Mouse (Mus musculus) left cerebral cortex, adult 18-20 months (tissue): ENCODE measurements around the gene Trpv3. TPM values are rescaled to one million over a fixed set of nuclear protein-coding genes. Genes with fewer than 3 reads are reported as not detected.
"Not testable (repeated sequence)": the region's sequence is repeated elsewhere in the genome, so short reads cannot be mapped to it uniquely, and the experiment has no call there.

Experiments used
- DNase-seq, 2 experiments: peaks; one replicate each; pipeline ENCODE4 v3.0.0; 2021 to 2022; ENCODE audit warnings: low spot score in 2 of 2, mixed read lengths in 1 of 2
- total RNA-seq, 2 experiments: library from RNA; stranded (reverse); gene quantifications; 2 replicates each; pipeline ENCODE4 v1.2.3; 2021

Gene Trpv3
- total RNA-seq, 2 experiments from 2014 or later: 0.30 to 0.44 TPM

- DNase-seq: no peak
Observed at GRCm38 (mm10) chr11:73283926-73284325, 16.7 kb downstream of the Trpv3 start.

GRCm38 (mm10) chr11:73284351-73284750, 17.2 kb downstream of the Trpv3 start:
- DNase-seq: no peak

- DNase-seq: no peak
Observed at GRCm38 (mm10) chr11:73289621-73290020, 22.4 kb downstream of the Trpv3 start.

- DNase-seq: no peak
Observed at GRCm38 (mm10) chr11:73303123-73303522, 35.9 kb downstream of the Trpv3 start.

GRCm38 (mm10) chr11:73315961-73316360, 48.8 kb downstream of the Trpv3 start:
- no peak for DNase-seq

- DNase-seq: not testable (repeated sequence)
Observed at GRCm38 (mm10) chr11:73318581-73318980, 51.4 kb downstream of the Trpv3 start.

- DNase-seq: not testable (repeated sequence)
Observed at GRCm38 (mm10) chr11:73321064-73321463, 53.9 kb downstream of the Trpv3 start.

GRCm38 (mm10) chr11:73323906-73324830, 57.0 kb downstream of the Trpv3 start:
- DNase-seq: no peak

GRCm38 (mm10) chr11:73326485-73326886, 59.3 kb downstream of the Trpv3 start:
- DNase-seq: no peak

- peak in 1 of 2 experiments; percentile 11 for DNase-seq
Observed at GRCm38 (mm10) chr11:73327361-73327760, 60.2 kb downstream of the Trpv3 start.

GRCm38 (mm10) chr11:73329442-73329841, 62.3 kb downstream of the Trpv3 start, which contains the start of the genes Aspa, Gm49340 and Spata22:
Gene Aspa (minus strand): TSS chr11:73329596.
Gene Gm49340 (plus strand): TSS chr11:73329741.
Gene Spata22 (plus strand): TSS chr11:73329741.
- DNase-seq: no peak

GRCm38 (mm10) chr11:73333357-73333756, 66.2 kb downstream of the Trpv3 start:
- no peak for DNase-seq

- DNase-seq: no peak
Observed at GRCm38 (mm10) chr11:73336919-73337318, 69.7 kb downstream of the Trpv3 start.

Other genes starting within 250 kb of the Trpv3 start
- 100 to 1,000 TPM; 108 to 123 TPM for gene Camkk1, start 248.4 kb upstream of the Trpv3 start, total RNA-seq
- gene Ncbp3, start 219.6 kb upstream of the Trpv3 start, total RNA-seq: 1 to 10 TPM; 9.1 to 9.8 TPM
- gene Itgae, start 176.8 kb upstream of the Trpv3 start, total RNA-seq: under 1 TPM in 1 of 2 experiments, not detected in 1; 0.12 TPM
- under 1 TPM; 0.12 TPM for gene Haspin, start 129.1 kb upstream of the Trpv3 start, total RNA-seq
- gene P2rx5, start 107.0 kb upstream of the Trpv3 start, total RNA-seq: under 1 TPM; 0.35 to 0.54 TPM
- gene Emc6, start 90.4 kb upstream of the Trpv3 start, total RNA-seq: 10 to 100 TPM; 48.0 to 53.3 TPM
- gene Tax1bp3, start 90.3 kb upstream of the Trpv3 start, total RNA-seq: 10 to 100 TPM in 1 of 2 experiments, 1 to 10 TPM in 1; 9.2 to 10.6 TPM
- gene Ctns, start 68.3 kb upstream of the Trpv3 start, total RNA-seq: 10 to 100 TPM; 18.6 to 20.8 TPM
- 1 to 10 TPM; 2.8 to 2.9 TPM for gene Shpk, start 67.9 kb upstream of the Trpv3 start, total RNA-seq
- under 1 TPM in 1 of 2 experiments, not detected in 1; 0.21 TPM for gene Trpv1, start 33.1 kb upstream of the Trpv3 start, total RNA-seq
- gene Aspa, start 62.2 kb downstream of the Trpv3 start, total RNA-seq: 10 to 100 TPM; 12.4 to 13.4 TPM
- gene Gm49340, start 62.4 kb downstream of the Trpv3 start, total RNA-seq: not detected
- not detected for gene Spata22, start 62.4 kb downstream of the Trpv3 start, total RNA-seq
- gene Olfr20, start 83.4 kb downstream of the Trpv3 start, total RNA-seq: not detected
- not detected for gene Olfr376, start 103.9 kb downstream of the Trpv3 start, total RNA-seq
- gene Olfr1, start 132.2 kb downstream of the Trpv3 start, total RNA-seq: not detected
- gene Olfr378, start 161.1 kb downstream of the Trpv3 start, total RNA-seq: not detected
- gene Olfr380, start 190.1 kb downstream of the Trpv3 start, total RNA-seq: not detected
- not detected for gene Olfr381, start 224.2 kb downstream of the Trpv3 start, total RNA-seq
- not detected for gene Olfr382, start 249.8 kb downstream of the Trpv3 start, total RNA-seq